Mouse (Mus musculus) embryonic fibroblast, embryonic 13.5 days (primary cell): ENCODE results near the gene Rpl28.

Experiments
- CTCF ChIP-seq: IDR thresholded peaks from 2 replicates; pipeline ENCODE4 v1.5.1; 2011; ENCODE audit warnings: mild to moderate bottlenecking, control low read depth, low read length, moderate library complexity, borderline replicate concordance; ENCODE audit not compliant: insufficient read depth
- POLR2A ChIP-seq: IDR thresholded peaks from 2 replicates; pipeline ENCODE4 v1.6.1; 2011; ENCODE audit warnings: low read depth, mild to moderate bottlenecking, control low read depth, low read length, moderate library complexity

- TF ChIP-seq POLR2A (peak; percentile 85), CTCF (no peak)
Observed at GRCm38 (mm10) chr7:4812303-4813104, 19.8 kb downstream of the Rpl28 start, which contains the start of gene Ube2s.
